Mouse (Mus musculus) forebrain, embryonic 14.5 days (tissue): Measurements from ENCODE around the gene Radil. TPM values are rescaled to one million over a fixed set of nuclear protein-coding genes. Genes with fewer than 3 reads are reported as not detected.

Source experiments
- ATAC-seq: fragments of 200-750 bp; cut with Nextera tagmentation; 2 replicates; pipeline ENCODE4 v1.8.0; 2017; ENCODE audit warnings: mild to moderate bottlenecking, moderate library complexity
- DNase-seq: peaks from one replicate; pipeline ENCODE4 v3.0.0-alpha.2; 2015; ENCODE audit warnings: low spot score
- H3K27ac ChIP-seq: fragments of 300-500 bp; sonication (generic); 2 replicates; pipeline ENCODE4 v1.5.1; 2014; ENCODE audit warnings: low read depth, mild to moderate bottlenecking, control low read depth, low read length, moderate library complexity
- H3K27me3 ChIP-seq: fragments of 300-500 bp; sonication (generic); replicated peaks from 2 replicates; pipeline ENCODE4 v1.6.1; 2014; ENCODE audit warnings: low read length, control low read depth, mixed read lengths; ENCODE audit not compliant: control insufficient read depth, insufficient read depth
- H3K36me3 ChIP-seq: fragments of 300-500 bp; sonication (generic); 2 replicates; pipeline ENCODE4 v1.6.1; 2014; ENCODE audit warnings: low read length, control low read depth; ENCODE audit not compliant: control insufficient read depth, insufficient read depth
- H3K4me1 ChIP-seq: fragments of 300-500 bp; sonication (generic); 2 replicates; pipeline ENCODE4 v1.6.1; 2014; ENCODE audit warnings: antibody characterized with exemption, low read length, control low read depth; ENCODE audit not compliant: control insufficient read depth, insufficient read depth
- H3K4me2 ChIP-seq: fragments of 300-500 bp; sonication (generic); 2 replicates; pipeline ENCODE4 v1.6.1; 2014; ENCODE audit warnings: mild to moderate bottlenecking, control low read depth, low read length
- H3K4me3 ChIP-seq: fragments of 300-500 bp; sonication (generic); 2 replicates; pipeline ENCODE4 v1.5.1; 2014; ENCODE audit warnings: low read depth, low read length, control low read depth
- H3K9ac ChIP-seq: fragments of 300-500 bp; sonication (generic); 2 replicates; pipeline ENCODE4 v1.6.1; 2014; ENCODE audit warnings: mild to moderate bottlenecking, low read length, control low read depth, moderate library complexity
- H3K9me3 ChIP-seq: fragments of 300-500 bp; sonication (generic); replicated peaks from 2 replicates; pipeline ENCODE4 v1.6.1; 2016; ENCODE audit warnings: low read length, control low read depth, mixed read lengths; ENCODE audit not compliant: control insufficient read depth
- WGBS: fragments of 180-500 bp; shearing (Covaris S2); extraction: QIAGEN DNeasy Blood & Tissue Kit; methylation state at CpG from one replicate; pipeline ENCODE4 v1.1.7; 2014; 5-methylcytosine and 5-hydroxymethylcytosine counted together
- polyA plus RNA-seq: library from polyadenylated mRNA; unstranded; fragments of >200 nt; fragmentation: Nextera tagmentation; extraction: Ambion mirVana; gene quantifications from 2 replicates; pipeline ENCODE4 v1.2.1, GENCODE M21; 2014

Gene Radil
- polyA plus RNA-seq, 1 experiment from 2014 or later, result 5.9 TPM

DNA sequence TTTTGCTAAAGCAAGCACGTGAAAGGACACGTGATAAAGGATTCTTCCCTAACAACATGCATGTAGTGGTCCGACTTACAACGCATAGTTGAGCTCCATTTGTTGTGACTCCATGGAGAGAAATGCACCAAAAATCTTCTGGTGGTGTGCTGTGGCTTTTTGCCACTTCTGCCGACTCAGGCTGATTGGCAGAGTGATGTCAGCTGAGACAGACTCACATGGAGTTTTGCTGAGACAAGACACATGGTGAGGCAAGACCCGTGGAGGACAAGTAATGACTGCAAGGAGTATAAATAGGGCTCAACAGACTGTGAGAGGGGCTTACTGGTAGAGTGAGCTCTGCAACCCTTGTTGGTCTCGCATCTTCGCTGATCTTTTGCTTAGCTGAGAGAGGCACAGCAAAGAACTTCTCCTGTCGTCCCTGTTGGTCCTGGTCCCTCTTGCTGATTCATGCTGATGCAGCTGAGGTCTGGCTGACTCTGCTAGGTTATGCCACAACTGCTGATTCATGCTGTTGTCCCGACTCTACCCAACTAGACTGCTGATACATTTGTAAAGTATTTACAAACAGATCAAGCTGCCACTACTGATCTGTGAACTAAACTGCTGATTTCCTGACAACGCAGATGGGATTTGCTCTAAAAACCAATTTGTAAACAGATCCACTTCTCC is 29.6 kb downstream of the Radil start:
- H3K4me2 ChIP-seq, result no peak overlapping the region
- H3K27me3 ChIP-seq, result no peaks in the 10 kb centered on the region
- no peaks in the 10 kb centered on the region for H3K9me3 ChIP-seq
- H3K4me3 ChIP-seq, result no peak overlapping the region
- H3K4me1 ChIP-seq, result no peaks in the 10 kb centered on the region
- no peak overlapping the region for H3K27ac ChIP-seq
- 87% methylated on average over 11 of the region's 11 CpGs for WGBS
- no peak overlapping the region for H3K9ac ChIP-seq
- DNase-seq (no peak), ATAC-seq (no peak)
- no peaks in the 10 kb centered on the region for H3K36me3 ChIP-seq

DNA sequence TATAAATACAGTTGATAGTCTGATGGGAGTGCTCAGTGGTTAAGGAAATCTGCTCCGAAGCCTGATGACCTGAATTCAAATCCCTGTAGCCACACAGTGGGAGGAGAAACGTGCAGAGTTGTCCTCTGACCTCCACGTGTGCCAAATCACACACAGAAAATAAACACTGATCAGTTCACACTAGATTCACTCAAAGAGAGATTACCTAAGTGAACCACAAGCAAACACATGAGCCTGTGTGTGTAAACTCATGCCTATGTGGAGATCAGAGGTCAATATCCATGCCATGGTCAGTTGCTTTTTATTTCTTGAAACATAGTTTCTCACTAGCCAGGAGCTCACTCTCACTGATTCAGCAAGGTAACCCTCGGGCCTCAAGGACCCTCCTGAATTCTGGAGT is 30.5 kb downstream of the Radil start:
- no peaks in the 10 kb centered on the region for H3K27me3 ChIP-seq
- WGBS, result 82% methylated on average over 4 of the region's 4 CpGs

DNA sequence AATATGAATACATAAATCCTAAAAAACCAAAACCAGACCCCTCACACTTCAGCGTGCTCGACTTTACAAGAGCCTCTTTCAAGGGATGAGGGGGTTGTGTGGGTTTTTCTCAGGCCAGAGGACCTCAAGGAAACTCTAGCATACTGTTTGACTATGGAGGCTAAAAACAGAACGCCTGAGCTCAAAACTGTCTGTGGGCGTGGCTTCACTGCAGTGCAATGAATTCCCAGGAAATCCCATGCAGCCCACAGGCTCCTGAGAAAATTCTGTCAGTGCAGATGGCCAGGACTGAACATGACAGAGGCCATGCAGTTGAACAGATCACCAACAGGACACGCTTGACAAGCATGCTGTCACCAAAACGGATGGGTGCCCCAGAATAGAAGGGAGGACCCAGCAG is 31.9 kb downstream of the Radil start:
- no peaks in the 10 kb centered on the region for H3K4me1 ChIP-seq
- H3K9ac ChIP-seq, result no peak overlapping the region
- DNase-seq, result no peak
- ATAC-seq, result no peak
- H3K4me2 ChIP-seq, result no peak overlapping the region
- WGBS, result 69% methylated on average over 6 of the region's 6 CpGs
- H3K9me3 ChIP-seq, result no peaks in the 10 kb centered on the region
- H3K4me3 ChIP-seq, result no peak overlapping the region
- H3K27ac ChIP-seq, result no peak overlapping the region
- no peaks in the 10 kb centered on the region for H3K27me3 ChIP-seq
- no peaks in the 10 kb centered on the region for H3K36me3 ChIP-seq

More for the DNA sequence above, 30.5 kb downstream of the Radil start:
- H3K4me1 ChIP-seq, result no peaks in the 10 kb centered on the region
- H3K36me3 ChIP-seq, result no peaks in the 10 kb centered on the region
- H3K4me2 ChIP-seq, result no peak overlapping the region
- H3K4me3 ChIP-seq, result no peak overlapping the region
- no peak overlapping the region for H3K27ac ChIP-seq
- H3K9me3 ChIP-seq, result no peaks in the 10 kb centered on the region
- no peak for DNase-seq
- no peak overlapping the region for H3K9ac ChIP-seq
- no peak for ATAC-seq

DNA sequence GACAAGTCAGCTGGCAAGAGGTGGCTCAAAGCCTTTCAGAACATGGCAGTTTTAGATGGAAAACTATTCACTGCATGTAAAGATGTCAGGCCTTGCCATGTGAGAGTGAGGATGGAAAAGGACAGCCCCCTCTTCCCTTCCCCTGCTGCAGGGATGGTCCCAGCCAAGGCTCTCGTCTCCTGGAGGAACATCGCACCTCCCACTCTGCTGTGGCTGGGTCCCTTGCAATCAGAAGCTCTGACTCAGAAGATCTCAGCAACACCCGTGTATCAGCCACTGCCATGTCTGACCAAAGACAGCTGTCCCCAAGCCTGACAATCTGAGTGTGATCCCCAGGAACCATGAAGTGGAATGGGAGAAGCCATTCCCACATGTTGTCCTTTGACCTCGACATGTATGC is 38.8 kb downstream of the Radil start:
- Histone ChIP-seq H3K27me3 (no peaks in the 10 kb centered on the region), H3K4me2 (no peak overlapping the region), H3K36me3 (no peaks in the 10 kb centered on the region), H3K9ac (no peak overlapping the region), H3K4me3 (no peak overlapping the region), H3K9me3 (no peaks in the 10 kb centered on the region), H3K4me1 (peaks cover 7% of the 10 kb centered on the region), H3K27ac (no peak overlapping the region)
- WGBS, result 84% methylated on average over 4 of the region's 4 CpGs
- DNase-seq (no peak), ATAC-seq (no peak)

DNA sequence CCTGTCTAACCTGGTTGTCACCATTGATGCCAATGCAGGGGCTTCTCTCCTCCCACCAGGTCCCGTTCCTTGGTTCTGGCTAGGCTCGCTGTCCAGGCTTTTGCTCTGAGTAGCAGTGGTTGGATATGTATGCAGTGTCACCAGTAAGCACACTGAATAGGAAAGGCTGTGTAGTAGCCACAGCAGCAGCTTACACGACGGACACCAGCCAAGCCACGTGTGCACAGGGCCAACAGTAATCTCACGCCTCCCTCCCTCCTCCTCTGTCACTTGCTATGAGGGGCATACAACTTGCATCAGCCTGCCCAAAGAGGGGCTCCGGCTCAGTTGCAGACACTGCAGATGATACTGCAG is 40.9 kb downstream of the Radil start:
- H3K27ac ChIP-seq, result peak overlapping the region; percentile 68; the same call in 1 of the 2 replicates
- ATAC-seq (peak; percentile 32; the same call in 1 of the 2 replicates), DNase-seq (no peak)
- H3K4me1 ChIP-seq, result peaks cover 7% of the 10 kb centered on the region
- no peak overlapping the region for H3K4me3 ChIP-seq
- H3K9me3 ChIP-seq, result no peaks in the 10 kb centered on the region
- no peaks in the 10 kb centered on the region for H3K36me3 ChIP-seq
- peak overlapping the region; percentile 64; the same call in 1 of the 2 replicates for H3K9ac ChIP-seq
- no peaks in the 10 kb centered on the region for H3K27me3 ChIP-seq
- no peak overlapping the region for H3K4me2 ChIP-seq
- 49% methylated on average over 7 of the region's 7 CpGs for WGBS

DNA sequence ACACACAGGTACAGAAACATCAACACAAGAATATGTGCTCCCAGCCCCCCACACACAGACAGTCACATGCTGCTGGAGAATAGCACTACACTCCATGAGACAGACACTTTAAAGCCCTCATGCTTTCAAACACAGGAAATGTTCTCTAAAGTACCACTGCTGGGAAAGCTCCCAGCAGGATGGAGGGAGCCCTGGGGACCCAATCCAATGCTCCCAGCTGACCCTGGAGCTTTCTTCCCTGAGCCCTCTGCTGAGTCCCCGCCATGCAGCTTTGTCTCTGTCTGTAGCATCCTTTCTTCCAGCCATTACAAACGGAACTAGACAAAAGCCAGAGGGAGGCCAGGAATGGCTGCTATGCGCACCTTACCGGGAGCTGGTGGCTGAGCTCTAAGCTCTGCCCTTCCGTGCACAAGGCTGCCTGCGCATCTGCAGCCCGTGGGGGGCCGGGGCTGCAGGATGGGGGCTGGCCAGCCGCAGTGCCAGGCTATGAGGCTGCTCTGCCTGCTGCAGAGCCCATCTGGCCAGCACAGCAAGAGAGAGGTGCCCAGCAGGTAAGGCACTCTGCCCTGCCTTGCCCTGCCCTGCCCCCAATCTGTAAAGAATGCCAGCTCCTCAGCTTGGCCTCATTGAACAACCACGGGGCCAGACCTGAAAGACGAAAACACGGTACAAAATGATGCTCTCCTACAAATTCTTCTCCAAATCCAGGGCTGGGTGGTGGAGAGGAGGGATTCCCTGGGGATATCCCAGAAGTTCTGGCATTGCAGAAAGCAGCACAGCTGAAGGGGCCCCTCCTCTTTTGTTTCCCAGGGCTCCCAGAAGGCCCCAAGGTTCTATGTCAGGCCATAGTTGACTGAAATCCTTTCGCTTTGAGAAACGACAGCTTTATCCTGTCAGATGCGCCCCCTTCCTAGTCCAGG is 41.5 kb downstream of the Radil start:
- ATAC-seq (peak; percentile 40), DNase-seq (peak; percentile 27)
- 8% methylated on average over 15 of the region's 15 CpGs for WGBS
- H3K4me1 ChIP-seq, result peaks cover 7% of the 10 kb centered on the region
- H3K27ac ChIP-seq, result peak overlapping the region; percentile 68
- no peaks in the 10 kb centered on the region for H3K9me3 ChIP-seq
- peak overlapping the region; percentile 64 for H3K9ac ChIP-seq
- no peaks in the 10 kb centered on the region for H3K27me3 ChIP-seq
- peak overlapping the region; percentile 34 for H3K4me2 ChIP-seq
- no peak overlapping the region for H3K4me3 ChIP-seq
- no peaks in the 10 kb centered on the region for H3K36me3 ChIP-seq

DNA sequence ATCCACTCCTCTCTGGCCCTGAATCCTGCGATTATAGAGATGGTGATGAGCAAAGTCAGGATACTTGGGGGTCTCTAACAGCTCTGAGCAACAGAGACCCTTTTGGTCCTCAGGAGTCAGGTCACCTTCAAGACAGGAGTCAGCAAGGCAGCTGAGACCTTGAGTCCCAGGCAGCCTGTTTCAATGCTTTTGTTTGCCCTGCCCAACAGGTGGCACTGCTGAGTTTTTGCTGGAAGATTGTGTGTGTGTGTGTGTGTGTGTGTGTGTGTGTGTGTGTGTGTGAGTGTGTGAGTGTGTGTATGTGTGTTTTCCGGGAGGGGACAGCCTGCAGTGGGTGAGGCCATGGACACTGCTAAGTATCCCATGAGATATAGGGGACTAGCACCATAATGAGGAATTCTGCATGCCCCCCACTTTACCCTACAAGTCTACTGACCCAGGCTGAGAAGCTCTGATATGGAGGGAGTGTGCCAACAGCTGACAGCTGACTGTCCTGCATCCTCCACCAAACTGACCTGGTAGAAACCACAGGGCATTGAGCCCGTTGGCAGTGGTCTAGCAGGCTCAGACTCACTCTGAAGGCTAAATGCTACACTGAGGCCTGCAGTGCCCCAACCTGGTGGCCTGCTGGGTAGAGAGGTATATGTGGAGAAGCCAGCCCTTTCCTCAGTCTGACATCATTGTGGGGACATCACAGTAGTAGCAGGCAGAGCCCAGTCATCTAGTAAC is 45.0 kb downstream of the Radil start:
- no peaks in the 10 kb centered on the region for H3K27me3 ChIP-seq
- DNase-seq, result no peak
- no peak for ATAC-seq
- H3K36me3 ChIP-seq, result no peaks in the 10 kb centered on the region
- no peaks in the 10 kb centered on the region for H3K9me3 ChIP-seq
- H3K4me2 ChIP-seq, result no peak overlapping the region
- H3K4me1 ChIP-seq, result peaks cover 7% of the 10 kb centered on the region
- no peak overlapping the region for H3K9ac ChIP-seq
- no peak overlapping the region for H3K27ac ChIP-seq
- WGBS, result 92% methylated on average over 3 of the region's 3 CpGs
- no peak overlapping the region for H3K4me3 ChIP-seq

DNA sequence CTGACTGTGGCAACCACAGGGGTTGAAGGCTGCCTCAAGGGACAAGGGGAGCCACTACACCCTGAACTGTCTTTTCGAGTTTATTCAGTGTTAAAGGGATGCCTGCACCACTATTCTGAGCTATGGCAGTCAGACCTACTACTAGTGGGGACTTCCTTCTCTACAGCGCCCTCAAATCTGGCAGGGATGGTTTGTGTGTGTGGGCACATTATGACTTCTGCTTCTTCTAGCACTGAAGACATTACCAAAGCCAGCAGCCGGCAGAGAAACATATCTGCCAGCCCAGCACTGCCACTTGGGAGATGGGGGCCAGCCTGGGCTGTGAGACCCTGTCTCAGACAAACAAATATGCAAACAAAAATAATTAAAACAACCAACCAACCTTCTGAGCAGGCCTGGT is 46.7 kb downstream of the Radil start:
- 81% methylated on average over 3 of the region's 3 CpGs for WGBS
- DNase-seq (no peak), ATAC-seq (no peak)
- Histone ChIP-seq H3K4me2 (no peak overlapping the region), H3K9ac (no peak overlapping the region), H3K27me3 (no peaks in the 10 kb centered on the region), H3K36me3 (no peaks in the 10 kb centered on the region), H3K4me3 (no peak overlapping the region), H3K9me3 (no peaks in the 10 kb centered on the region), H3K4me1 (peaks cover 1% of the 10 kb centered on the region; the same call in 1 of the 2 replicates), H3K27ac (no peak overlapping the region)
